Comparison of ENCODE assay signal across 18 mouse cellular contexts in the genomic region with DNA sequence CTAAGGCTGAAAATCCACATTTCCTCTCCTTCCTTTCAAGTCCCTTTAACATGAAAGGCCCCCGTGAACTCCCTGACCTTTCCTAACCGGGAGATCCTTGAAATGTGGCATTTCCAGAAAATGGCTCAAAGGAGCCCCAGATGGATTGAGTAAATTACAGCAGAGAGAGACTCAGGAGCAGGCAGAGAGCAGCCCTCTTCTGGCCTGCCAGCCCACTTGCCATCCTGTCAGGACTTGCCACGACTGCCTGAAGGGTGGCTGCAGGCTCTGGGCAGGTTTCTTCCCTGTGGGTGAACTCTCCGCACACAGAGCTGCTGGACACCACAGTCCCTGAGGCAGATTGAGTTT. TPM values are rescaled to one million over a fixed set of nuclear protein-coding genes. Genes with fewer than 3 reads are reported as not detected.
DNase-seq lines count a peak whose midpoint lies in the region; ATAC-seq and TF ChIP-seq lines count a peak whose summit lies in the region.
"Had no signal": no experiment of that assay in that cellular context is flagged by ENCODE, and none has a peak within 500 bp of the region (broad histone marks: within the 10 kb centered on the region; RNA-seq: fewer than 3 reads in every experiment).

No protein-coding gene starts in this region.

- DNase-seq in kidney, adult 11 months = no peak
- DNase-seq in thymus, postnatal 4 days = peak; percentile 45
- no peak for DNase-seq in thymus, adult 2 months
- DNase-seq in embryonic facial prominence, embryonic 11.5 days (ENCODE audit: low spot score) = peak; percentile 63
- no peak for DNase-seq in Muller cell, postnatal 12 days (ENCODE audit: inconsistent ontology term)
- DNase-seq in adipocyte (ENCODE audit: low spot score) = no peak
- DNase-seq: cerebellum, adult 9-10 months; gastrocnemius, postnatal 14 days; heart, postnatal 4 days; right cerebral cortex, adult 18-20 months had no signal

- H3K4me1 ChIP-seq in kidney, embryonic 14.5 days (ENCODE audit: control insufficient read depth, insufficient read depth, low read length) = peaks cover 28% of the 10 kb centered on the region
- peaks cover 49% of the 10 kb centered on the region for H3K4me1 ChIP-seq in thymus, adult 2 months (replicated peaks; ENCODE audit: control insufficient read depth, insufficient read depth, low read length)
- H3K4me1 ChIP-seq in embryonic facial prominence, embryonic 11.5 days (ENCODE audit: control insufficient read depth, insufficient read depth, low read length) = peaks cover 13% of the 10 kb centered on the region
- peaks cover 40% of the 10 kb centered on the region for H3K4me1 ChIP-seq in neural tube, embryonic 13.5 days (replicated peaks)

- H3K27ac ChIP-seq in kidney, embryonic 14.5 days (ENCODE audit: low read depth, low read length) = no peak overlapping the region
- no peak overlapping the region for H3K27ac ChIP-seq in thymus, adult 2 months (ENCODE audit: control insufficient read depth, insufficient read depth, low read length)
- H3K27ac ChIP-seq in embryonic facial prominence, embryonic 11.5 days (replicated peaks; ENCODE audit: low read depth, low read length) = no peak overlapping the region
- H3K27ac ChIP-seq in neural tube, embryonic 13.5 days (replicated peaks) = no peak overlapping the region
- H3K27ac ChIP-seq: embryonic facial prominence, embryonic 15.5 days; neural tube, embryonic 12.5 days had no signal

- no peaks in the 10 kb centered on the region for H3K36me3 ChIP-seq in kidney, embryonic 14.5 days (ENCODE audit: control insufficient read depth, insufficient read depth, low read length)
- peaks cover 1% of the 10 kb centered on the region; the same call in 1 of the 2 replicates for H3K36me3 ChIP-seq in thymus, adult 2 months (ENCODE audit: control insufficient read depth, insufficient read depth, low read length)
- H3K36me3 ChIP-seq in embryonic facial prominence, embryonic 11.5 days (replicated peaks; ENCODE audit: control insufficient read depth, insufficient read depth, low read depth, low read length) = no peaks in the 10 kb centered on the region
- no peaks in the 10 kb centered on the region for H3K36me3 ChIP-seq in neural tube, embryonic 13.5 days
- H3K36me3 ChIP-seq: embryonic facial prominence, embryonic 15.5 days; neural tube, embryonic 12.5 days had no signal

- no peak overlapping the region for H3K4me2 ChIP-seq in kidney, embryonic 14.5 days (replicated peaks; ENCODE audit: low read depth, low read length)
- H3K4me2 ChIP-seq in embryonic facial prominence, embryonic 11.5 days (ENCODE audit: low read depth, low read length) = no peak overlapping the region
- H3K4me2 ChIP-seq in neural tube, embryonic 13.5 days = no peak overlapping the region
- H3K4me2 ChIP-seq: embryonic facial prominence, embryonic 15.5 days; liver, embryonic 11.5 days; midbrain, embryonic 11.5 days; neural tube, embryonic 12.5 days had no signal

- TF ChIP-seq CTCF in thymus, adult 2 months (IDR thresholded peaks at IDR 0.05; ENCODE audit: borderline replicate concordance, control insufficient read depth, extremely low read depth, insufficient read depth, low read length, poor library complexity) = no peak

- 0 out of 2 replicates have a peak overlapping the region, but pooled peaks have one; percentile 12 for H3K9ac ChIP-seq in kidney, embryonic 14.5 days (ENCODE audit: low read depth, low read length)
- H3K9ac ChIP-seq in embryonic facial prominence, embryonic 11.5 days (replicated peaks; ENCODE audit: low read length) = no peak overlapping the region
- 0 out of 2 replicates have a peak overlapping the region, but pooled peaks have one; percentile 8 for H3K9ac ChIP-seq in neural tube, embryonic 13.5 days
- H3K9ac ChIP-seq: embryonic facial prominence, embryonic 15.5 days; neural tube, embryonic 12.5 days had no signal

- no peak for TF ChIP-seq POLR2A in thymus, adult 2 months (IDR thresholded peaks at IDR 0.05; ENCODE audit: control insufficient read depth, extremely low read depth, insufficient read depth, low read length, poor library complexity)

- H3K27me3 ChIP-seq in kidney, embryonic 14.5 days (ENCODE audit: control insufficient read depth, insufficient read depth, low read length) = no peaks in the 10 kb centered on the region
- no peaks in the 10 kb centered on the region for H3K27me3 ChIP-seq in thymus, adult 2 months (ENCODE audit: control insufficient read depth, insufficient read depth, low read length)
- peaks cover 21% of the 10 kb centered on the region for H3K27me3 ChIP-seq in embryonic facial prominence, embryonic 11.5 days (ENCODE audit: control insufficient read depth, insufficient read depth, low read length)
- H3K27me3 ChIP-seq in neural tube, embryonic 13.5 days = peaks cover 43% of the 10 kb centered on the region

- no peak for ATAC-seq in kidney, embryonic 14.5 days (ENCODE audit: low FRiP score, low TSS enrichment)
- no peak for ATAC-seq in embryonic facial prominence, embryonic 11.5 days (replicated peaks; ENCODE audit: insufficient number of reproducible peaks, low FRiP score, low TSS enrichment, low read depth)
- ATAC-seq in neural tube, embryonic 13.5 days (ENCODE audit: low read depth) = no peak
- ATAC-seq: forebrain, embryonic 16.5 days; intestine, embryonic 16.5 days had no signal

- WGBS in kidney, embryonic 14.5 days = 18% methylated on average over 4 of the region's 4 CpGs
- WGBS in thymus, adult 2 months = 62% methylated on average over 4 of the region's 4 CpGs
- 12% methylated on average over 4 of the region's 4 CpGs for WGBS in embryonic facial prominence, embryonic 11.5 days
- 8% methylated on average over 4 of the region's 4 CpGs for WGBS in neural tube, embryonic 13.5 days

- H3K4me3 ChIP-seq in kidney, embryonic 14.5 days (ENCODE audit: low read length) = no peak overlapping the region
- no peak overlapping the region for H3K4me3 ChIP-seq in thymus, adult 2 months (ENCODE audit: control insufficient read depth, insufficient read depth, low read length)
- H3K4me3 ChIP-seq in embryonic facial prominence, embryonic 11.5 days (ENCODE audit: low read depth, low read length) = no peak overlapping the region
- no peak overlapping the region for H3K4me3 ChIP-seq in neural tube, embryonic 13.5 days
- H3K4me3 ChIP-seq: embryonic facial prominence, embryonic 15.5 days; neural tube, embryonic 12.5 days had no signal

- no peaks in the 10 kb centered on the region for H3K9me3 ChIP-seq in kidney, embryonic 14.5 days (ENCODE audit: control insufficient read depth, low read length)
- no peaks in the 10 kb centered on the region for H3K9me3 ChIP-seq in embryonic facial prominence, embryonic 11.5 days (replicated peaks; ENCODE audit: control insufficient read depth, low read length)
- H3K9me3 ChIP-seq in neural tube, embryonic 13.5 days = no peaks in the 10 kb centered on the region
- H3K9me3 ChIP-seq: embryonic facial prominence, embryonic 15.5 days; neural tube, embryonic 12.5 days had no signal

RNA-seq across cellular contexts. Expression of gene Tcf7, which starts 4.1 kb away (rescaled TPM):
- 18.1 and 27.5 TPM in 2 replicates for polyA plus RNA-seq in kidney, embryonic 14.5 days (2014; fragmentation: Nextera tagmentation; extraction: Ambion mirVana)
- 2,910 and 3,273 TPM in 2 replicates for polyA plus RNA-seq in thymus, adult 2 months (2012; rRNA removed)
- 9.2 and 9.8 TPM in 2 replicates for polyA plus RNA-seq in embryonic facial prominence, embryonic 11.5 days (2014; fragmentation: Nextera tagmentation; extraction: Ambion mirVana)
- polyA plus RNA-seq in neural tube, embryonic 13.5 days (2015; fragmentation: Nextera tagmentation; extraction: Ambion mirVana) = 5.9 TPM in 2 replicates

RNA-seq across cellular contexts. Expression of gene Skp1a, which starts 55.1 kb away (rescaled TPM):
- 843 and 964 TPM in 2 replicates for polyA plus RNA-seq in kidney, embryonic 14.5 days (2014; fragmentation: Nextera tagmentation; extraction: Ambion mirVana)
- 35.1 and 35.9 TPM in 2 replicates for polyA plus RNA-seq in thymus, adult 2 months (2012; rRNA removed)
- polyA plus RNA-seq in embryonic facial prominence, embryonic 11.5 days (2014; fragmentation: Nextera tagmentation; extraction: Ambion mirVana) = 1,096 and 1,177 TPM in 2 replicates
- 1,170 and 1,204 TPM in 2 replicates for polyA plus RNA-seq in neural tube, embryonic 13.5 days (2015; fragmentation: Nextera tagmentation; extraction: Ambion mirVana)

Comparison
In these comparisons a context has a peak if more than half of its experiments do, and no peak if none do; other contexts are left out.
1. DNase-seq: peak in thymus, postnatal 4 days (single experiment) and embryonic facial prominence, embryonic 11.5 days (single experiment); none in kidney, adult 11 months (single experiment), thymus, adult 2 months (single experiment), Muller cell, postnatal 12 days (single experiment) and adipocyte (single experiment).
2. RNA of gene Tcf7, which starts 4.1 kb away (polyA plus RNA-seq): 2,910 to 3,273 TPM in thymus, adult 2 months; 18.1 to 27.5 TPM in kidney, embryonic 14.5 days, 9.2 to 9.8 TPM in embryonic facial prominence, embryonic 11.5 days and 5.9 TPM in neural tube, embryonic 13.5 days; every median in the first group is over 100 times any median in the second.
3. RNA of gene Skp1a, which starts 55.1 kb away (polyA plus RNA-seq): 1,170 to 1,204 TPM in neural tube, embryonic 13.5 days, 1,096 to 1,177 TPM in embryonic facial prominence, embryonic 11.5 days and 843 to 964 TPM in kidney, embryonic 14.5 days; 35.1 to 35.9 TPM in thymus, adult 2 months; every median in the first group is over 10 times any median in the second.